Mouse (Mus musculus) kidney, adult 11 months (tissue): Measurements from ENCODE around the gene Rab3il1.

Experiments
- DNase-seq: peaks from one replicate; pipeline ENCODE4 v3.0.0; 2022

Rab3il1 gene

DNA sequence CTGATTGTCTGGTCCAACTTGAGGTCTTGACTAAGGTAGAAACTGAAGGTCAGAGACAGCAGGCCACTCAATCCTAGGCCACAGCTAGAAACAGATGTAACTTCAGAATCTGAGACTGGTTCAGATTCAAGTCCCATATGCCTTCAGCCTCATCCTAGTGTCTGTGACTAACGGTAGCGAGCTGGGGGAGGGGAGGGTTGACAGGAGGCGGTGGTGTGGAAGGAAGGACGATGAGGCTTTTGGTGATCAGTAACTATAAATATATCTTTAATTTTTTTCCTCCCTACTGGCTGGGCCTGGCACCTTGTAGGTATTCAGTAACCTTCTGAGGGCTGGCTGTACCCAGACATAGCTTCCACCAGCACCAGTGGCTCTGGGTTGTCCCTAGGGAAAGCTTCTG is 14.0 kb downstream of the Rab3il1 start:
- no peak for DNase-seq

DNA sequence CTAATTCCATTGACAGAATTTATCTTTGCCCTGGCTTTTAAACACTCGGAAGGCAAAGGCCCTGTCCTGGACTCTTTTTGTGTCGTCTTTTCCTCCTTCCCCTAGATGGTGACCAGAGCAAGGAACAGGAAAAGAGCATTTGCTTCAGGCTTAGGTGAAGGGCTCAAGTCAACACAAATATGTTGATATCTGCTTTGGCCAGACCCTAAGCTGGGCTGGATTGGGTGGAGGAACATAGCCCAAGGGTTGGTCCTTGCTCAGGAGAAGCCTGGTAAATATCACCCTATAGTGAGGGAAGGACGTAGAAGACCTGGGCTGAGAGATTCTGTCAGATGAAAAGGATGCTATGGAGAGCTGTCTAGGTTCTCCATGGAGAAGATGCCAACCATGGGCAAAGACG is 14.7 kb downstream of the Rab3il1 start:
- DNase-seq, result no peak

DNA sequence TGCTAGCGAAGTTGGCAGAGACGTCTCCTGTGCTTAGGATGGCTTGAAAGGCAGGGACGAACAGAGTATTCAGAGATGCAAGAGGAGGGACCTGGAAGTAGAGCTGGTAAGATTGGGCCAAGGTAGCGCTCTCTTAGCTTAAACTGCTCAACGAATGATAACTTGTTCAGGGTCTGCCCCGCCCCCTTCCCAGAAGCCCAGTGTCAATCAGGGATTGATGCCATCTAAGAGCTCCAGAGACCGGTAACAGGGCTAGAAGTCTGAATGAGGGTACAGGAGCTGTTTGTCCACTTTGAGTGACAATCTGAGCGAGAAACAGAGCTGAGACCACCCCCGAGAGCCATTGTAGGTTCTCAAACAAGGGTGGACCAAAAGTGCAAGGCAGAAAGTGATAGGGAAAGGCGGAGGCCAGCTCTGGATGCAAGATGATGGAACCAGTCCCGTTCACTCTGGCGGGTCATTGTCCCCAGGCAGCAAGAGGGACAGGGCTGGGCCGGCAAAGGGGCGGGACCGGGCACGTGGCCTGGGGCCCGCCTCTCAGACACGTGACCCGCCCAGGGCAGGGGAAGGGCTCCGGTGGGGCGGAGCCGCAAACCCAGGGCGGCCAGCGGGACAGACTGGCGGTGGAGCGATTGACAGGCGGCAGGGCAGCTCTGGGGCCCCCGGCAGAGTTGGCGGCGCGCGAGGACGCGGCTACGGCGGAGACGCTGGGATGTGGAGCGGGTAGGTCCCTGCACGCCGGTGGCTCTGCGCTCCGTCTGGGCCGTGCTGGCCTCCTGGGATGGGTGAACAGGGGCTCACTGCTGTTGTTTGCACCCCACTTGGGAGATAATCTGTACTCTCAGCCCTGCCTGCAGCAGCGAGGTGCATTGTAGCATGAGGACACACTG is 16.4 kb downstream of the Rab3il1 start:
- DNase-seq, result peak; percentile 90

DNA sequence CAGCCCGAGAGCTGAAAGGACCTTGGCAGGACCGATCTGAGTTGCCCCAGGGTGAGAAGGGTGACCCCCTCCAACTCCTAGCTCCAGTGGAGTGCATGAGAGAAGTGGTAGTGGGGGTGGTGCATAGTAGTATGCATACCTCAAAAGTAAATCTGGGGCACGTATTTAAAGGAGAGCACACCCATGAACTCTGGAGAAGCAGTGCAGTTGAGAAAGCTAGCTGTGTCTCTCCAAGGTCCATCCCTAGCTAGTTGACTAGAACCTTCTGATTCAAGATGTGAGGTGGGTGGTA is 17.0 kb downstream of the Rab3il1 start:
- no peak for DNase-seq

DNA sequence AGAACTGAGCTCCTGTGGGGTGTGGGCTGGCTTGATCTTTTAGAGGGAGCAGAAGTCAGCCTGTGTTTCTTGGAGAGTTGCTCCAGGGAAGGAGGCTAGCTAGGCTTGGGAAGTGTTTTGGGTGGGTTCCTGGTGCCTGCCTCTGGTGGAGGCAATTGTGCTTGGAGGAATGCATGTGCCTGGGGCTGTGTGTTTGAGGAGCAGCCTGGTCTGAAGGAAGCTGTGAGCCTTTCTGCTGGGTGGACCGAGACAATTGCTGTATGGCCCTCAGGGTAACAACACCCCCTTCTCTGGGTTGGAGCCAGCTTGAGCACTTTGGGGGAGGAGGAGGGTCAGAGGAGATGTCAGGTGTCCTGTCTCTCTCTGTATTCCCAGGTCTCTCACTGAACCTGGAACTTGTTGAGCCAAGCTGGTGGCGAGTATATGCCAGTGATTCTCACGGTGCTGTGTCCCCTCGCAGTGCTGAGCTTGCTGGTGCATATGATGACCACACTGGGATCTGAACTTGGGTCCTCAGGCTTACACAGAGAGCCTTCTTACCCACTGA is 17.8 kb downstream of the Rab3il1 start:
- DNase-seq, result no peak

DNA sequence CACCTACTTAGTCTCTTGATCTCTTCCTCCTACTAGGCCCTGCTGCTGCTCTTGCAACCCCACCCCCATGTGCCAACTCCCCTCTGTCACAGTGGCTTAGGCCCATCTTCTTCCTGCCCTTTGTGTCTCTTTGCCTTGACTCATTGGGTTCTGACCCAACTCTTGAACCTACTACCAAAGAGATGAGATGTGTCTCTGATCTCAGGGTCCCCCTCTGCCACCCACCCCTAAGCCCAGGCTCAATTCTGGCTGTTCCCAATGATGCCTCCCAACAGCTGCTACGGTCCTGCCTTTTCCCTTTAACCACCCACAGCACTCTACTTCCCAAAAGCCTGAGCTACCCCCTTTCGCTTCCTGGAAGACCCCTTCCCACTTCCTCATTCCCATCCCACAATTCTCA is 20.5 kb downstream of the Rab3il1 start:
- DNase-seq, result no peak

DNA sequence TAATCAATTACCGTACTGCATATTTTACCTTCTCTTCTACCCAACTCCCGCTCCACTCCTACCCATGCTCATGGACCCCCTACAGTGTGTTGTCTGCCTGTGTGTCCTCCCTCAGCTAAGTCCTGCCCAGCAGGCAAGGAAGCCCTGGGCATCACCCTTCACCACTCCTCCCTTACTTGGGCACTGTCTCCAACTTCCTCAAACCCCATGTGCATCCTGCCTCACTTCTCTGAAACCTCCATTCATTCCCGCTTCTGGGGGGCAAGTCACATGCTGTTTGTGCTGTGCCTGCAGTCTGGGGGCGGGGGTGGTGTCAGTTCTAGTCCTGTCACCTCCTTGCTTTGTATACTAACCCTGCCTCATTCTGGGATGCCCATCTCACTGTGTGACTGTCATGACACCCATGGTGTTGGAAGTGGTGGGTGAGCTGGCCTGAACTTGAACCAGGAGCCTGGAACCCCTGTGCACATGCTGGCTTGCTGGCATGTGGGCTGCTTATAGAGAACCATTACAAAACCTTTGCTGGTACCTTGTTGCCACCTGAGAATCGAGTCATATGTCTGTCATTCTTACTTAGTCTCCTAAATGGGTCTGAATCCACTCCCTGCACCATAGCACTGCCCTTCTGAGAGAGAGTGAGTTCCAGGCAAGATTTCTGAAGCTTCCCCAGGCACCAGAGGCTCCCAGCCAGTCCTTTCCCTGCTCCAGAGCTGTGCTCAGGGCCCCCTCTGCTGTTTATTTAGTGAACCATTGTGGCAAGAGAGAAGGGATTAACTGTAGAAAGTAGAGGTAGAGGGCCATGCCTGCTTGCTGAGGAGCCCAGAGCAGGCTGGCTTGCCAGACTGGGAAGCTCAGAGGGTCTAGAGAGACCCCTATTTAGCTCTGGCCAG is 21.2 kb downstream of the Rab3il1 start:
- peak; percentile 54 for DNase-seq

DNA sequence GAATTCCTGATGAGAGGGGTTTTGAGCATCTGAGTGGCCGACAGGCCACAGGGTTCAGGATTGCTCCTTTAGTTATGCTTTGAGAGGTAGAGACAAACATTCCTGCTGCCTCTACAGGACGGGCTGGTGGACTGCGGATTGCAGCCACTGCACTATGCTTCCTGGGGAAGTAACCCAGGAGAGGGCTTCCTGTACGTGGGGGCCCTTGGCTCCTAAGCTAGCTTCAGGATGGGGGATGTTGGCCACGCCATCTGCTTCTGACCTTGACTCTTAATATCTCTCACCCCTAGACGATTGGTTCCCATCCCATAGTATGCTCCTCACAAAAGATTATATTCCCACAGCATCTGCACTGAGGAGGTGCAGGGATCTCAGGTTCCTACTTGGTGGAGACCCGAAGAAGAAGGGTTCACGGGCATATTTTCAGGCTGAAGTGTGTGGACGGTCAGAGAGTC is 21.9 kb downstream of the Rab3il1 start:
- no peak for DNase-seq

DNA sequence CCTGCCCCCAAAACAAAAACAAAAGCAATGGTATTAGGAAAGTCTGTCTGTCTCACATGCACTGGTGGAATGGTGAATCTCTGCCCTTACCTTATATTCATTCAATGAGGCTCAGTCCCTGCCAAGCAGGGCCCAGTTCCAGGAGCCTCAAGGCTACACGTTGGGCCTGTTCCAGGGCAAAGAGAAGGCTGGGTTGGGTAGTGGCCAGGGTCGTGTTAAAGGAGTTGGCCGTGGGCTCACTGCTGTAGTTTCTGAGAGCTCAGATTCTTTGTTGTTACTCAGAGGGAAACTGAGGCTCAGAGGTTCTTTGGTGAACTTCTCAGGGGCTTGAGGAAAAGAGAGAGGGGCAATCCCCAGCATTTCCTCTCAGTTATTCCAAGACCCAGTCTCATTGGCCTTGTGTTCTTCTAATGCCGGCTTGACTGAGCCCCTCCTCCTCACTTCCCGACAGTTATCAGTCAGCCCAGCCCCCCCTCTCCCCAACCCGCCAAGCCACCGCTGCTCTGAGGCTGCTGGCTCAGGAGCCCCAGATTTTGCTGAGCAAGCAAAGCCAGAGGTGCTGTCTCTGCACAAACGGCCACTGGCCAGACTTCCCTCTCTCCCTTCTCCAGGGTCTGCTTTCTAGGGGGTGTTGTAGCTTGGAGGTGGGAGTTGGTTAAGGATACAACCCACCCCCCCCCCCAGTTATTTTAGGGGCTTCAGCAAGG is 23.9 kb downstream of the Rab3il1 start:
- peak; percentile 69 for DNase-seq

DNA sequence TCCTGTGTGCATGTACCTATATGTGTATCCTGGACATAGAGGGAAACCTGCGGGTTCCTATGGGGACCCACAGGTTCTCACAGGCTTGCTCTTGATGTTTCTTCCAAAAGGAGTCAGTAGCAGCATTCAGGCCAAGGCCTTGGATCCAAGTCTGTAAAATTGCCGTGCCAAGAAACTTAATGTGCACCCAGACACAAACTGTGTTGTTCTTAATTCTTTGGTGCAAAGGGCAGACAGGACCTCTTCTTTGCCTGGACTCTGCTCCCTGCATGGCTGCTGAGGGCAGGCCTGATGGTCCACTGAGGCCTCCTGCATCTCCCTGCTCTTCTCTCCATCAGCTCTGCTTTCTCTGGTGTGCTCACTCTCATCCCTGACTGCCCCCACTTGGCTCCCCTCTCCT is 28.3 kb downstream of the Rab3il1 start:
- peak; percentile 83 for DNase-seq

DNA sequence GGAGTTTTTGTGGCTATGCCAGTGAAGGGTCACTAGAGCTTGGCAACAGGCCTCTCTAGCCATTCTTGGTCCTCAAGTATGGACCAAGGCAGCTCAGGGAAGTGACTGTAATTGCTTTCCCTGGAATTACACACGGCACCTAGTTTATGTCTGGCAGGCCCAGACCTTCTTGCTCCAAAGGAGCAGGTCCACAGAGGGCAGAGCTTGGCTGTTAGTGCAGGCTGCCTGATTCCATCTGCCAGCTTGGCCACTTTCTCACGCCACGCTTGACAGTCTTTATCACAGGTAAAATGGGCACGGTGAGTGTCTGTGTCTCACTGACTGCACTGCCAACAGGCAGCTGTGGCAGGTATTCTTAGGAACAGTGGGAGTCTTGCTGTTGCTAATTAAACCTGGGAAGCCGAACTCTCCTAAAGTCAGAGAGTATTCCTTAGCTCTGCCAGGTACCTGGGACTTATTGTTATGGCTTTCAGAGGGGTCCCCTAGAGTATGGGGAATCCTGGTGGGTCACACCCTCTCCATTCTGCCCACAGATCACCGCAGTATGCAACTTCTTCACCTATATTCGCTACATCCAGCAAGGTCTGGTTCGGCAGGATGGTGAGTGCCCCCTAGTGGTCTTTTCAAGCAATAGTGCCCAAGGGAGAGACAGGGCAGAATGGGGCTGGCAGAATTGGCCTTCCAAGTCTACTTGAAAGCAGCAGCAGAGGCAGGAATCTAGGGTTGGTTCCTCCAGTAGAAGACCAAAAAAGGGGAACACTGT is 31.9 kb downstream of the Rab3il1 start:
- no peak for DNase-seq

DNA sequence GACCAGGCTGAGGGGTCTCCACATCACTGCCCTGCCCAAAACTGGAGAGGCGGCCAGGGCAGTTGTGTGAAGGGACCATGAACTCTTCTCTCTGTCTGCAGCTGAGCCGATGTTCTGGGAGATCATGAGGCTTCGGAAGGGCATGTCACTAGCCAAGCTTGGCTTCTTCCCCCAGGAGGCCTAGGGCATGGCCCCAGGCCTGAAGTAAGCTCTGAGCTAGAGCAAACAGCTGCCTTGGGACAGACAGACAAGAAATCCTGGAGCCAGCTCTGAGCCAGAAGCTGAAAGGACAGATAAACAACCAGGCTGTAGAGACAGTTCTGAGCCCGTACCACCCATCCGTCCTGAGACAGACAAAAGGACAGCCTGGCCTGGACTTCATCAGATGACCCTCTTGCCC is 32.9 kb downstream of the Rab3il1 start:
- no peak for DNase-seq

DNA sequence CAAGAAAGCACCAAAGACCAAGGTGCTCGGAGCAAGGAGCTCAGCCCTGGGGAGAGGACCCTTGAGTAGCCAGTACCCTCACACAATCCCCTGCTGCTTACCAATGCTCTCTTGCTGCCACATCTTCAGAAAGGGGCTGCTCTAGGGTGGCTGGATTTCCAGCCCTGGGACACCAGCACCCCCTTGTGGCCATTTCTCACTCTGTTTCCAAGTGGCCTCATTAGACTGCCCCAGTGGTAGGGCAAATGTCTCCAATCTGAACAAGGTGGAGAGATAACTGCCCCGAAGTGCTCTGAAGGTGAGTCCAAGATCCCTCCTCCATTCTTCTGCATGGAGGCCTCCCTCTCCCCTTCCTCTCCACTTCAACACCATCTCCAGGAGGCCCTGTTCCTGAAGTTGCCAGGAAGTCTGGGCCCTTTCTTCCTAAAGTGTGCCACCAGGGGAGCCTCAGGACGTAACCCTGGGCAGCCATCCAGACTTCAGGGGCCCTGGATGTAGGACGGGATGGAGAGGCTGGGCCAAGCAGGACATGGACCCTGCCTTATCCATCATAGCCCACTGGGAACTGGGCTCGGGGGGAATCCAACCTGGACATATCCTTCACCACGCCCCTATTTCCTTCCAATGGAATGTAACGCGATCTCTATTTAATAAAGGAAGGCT is 33.4 kb downstream of the Rab3il1 start:
- DNase-seq, result no peak

DNA sequence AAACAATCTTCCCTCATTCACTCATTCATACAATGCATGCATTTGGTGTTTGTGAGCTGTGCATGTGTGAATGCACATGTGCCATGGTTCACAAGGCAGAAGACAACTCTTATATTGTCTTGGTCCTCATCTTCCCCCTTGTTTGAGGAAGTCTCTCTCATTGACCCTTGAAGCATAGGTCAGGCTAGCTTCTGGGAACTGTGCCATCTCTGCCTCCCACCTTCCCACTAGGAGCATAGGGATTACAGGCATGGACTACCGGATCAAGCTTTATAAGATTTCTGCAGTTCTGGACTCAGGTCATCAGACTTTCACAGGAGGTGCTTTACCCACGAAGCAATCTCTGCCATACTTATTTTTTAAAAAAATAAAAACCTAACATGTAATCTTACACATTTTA is 36.1 kb downstream of the Rab3il1 start:
- peak; percentile 71 for DNase-seq

DNA sequence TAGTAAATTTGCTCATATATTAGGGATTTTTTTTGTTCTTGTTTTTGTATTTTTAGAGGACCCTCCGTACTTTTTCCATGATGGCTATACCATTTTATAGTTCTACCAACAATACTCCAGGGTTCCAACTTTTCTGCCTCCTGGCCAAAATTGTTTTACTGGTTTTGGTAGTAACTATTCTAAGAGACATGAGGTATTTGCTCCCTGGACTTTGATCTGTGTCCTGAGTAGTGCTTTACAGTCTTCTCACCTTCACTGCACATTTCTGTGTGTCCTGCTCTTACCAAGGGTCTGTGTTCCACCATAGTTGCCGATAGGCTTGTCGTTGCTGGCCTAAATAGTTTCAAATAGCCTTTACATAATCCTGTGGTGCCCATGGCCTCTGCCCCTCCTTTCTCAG is 36.9 kb downstream of the Rab3il1 start:
- no peak for DNase-seq

DNA sequence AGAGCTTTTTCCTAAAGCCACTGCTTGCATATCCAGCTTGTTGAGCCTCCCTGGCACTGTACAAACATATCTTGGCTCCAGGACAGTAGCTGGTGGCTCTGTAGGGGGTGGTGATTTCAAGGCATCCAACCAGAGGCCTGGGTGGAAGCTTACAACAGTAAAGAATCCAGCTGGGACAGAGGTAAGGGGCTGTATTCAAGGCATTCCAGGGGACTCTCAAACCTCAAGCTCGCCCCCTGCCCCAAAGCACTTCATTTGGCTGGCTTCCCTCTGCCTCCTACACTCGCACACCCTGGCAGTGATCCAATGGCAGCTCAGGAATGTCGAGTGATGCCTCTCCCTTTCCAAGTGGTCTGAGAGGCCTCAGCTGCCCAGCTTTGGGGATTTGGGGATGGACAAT is 37.4 kb downstream of the Rab3il1 start:
- peak; percentile 69 for DNase-seq

DNA sequence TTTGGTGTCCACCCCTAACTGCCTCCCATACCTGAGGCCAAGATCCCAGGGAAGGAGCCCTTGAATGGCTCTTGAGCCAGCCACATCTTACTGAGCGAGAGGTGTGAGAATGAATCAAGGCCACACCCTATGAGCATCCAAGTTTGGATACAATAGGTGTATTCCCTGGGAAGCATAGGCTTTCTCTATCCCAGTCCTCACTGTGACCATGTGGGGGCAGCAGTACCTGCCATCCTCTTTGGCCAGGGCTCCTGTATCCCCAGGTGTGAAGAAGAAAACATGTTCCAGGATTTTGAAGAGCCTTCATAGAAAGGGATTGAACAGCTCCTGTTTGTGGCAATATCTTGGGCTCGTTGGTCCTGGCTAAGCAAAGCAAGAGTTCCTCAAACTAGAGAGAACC is 38.1 kb downstream of the Rab3il1 start:
- no peak for DNase-seq

DNA sequence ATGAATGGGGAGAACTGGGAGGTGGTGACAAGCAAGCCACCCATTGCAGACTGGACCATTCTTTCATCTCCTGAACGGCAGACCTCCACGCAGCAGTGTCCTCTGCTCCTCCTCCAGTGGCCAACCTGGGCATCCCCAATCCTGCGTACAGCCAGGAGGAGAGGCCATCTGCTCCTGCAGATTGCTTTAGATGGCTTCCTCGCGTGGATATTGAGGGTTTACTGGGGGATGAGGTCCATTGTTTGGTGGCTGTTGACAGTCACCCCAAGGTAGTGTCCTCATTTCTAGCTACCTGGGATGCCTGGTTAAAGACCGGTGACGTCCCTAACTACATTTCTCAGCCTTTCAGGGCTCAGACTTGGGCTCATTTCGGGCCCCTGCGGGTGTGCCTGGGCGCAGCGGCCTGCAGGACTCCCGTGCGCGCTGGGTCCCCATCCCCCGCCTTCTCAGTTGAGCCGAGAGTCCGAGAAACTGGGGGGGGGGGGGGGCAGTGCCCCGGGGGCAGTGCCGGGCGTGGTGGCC is 39.5 kb downstream of the Rab3il1 start:
- DNase-seq, result no peak

DNA sequence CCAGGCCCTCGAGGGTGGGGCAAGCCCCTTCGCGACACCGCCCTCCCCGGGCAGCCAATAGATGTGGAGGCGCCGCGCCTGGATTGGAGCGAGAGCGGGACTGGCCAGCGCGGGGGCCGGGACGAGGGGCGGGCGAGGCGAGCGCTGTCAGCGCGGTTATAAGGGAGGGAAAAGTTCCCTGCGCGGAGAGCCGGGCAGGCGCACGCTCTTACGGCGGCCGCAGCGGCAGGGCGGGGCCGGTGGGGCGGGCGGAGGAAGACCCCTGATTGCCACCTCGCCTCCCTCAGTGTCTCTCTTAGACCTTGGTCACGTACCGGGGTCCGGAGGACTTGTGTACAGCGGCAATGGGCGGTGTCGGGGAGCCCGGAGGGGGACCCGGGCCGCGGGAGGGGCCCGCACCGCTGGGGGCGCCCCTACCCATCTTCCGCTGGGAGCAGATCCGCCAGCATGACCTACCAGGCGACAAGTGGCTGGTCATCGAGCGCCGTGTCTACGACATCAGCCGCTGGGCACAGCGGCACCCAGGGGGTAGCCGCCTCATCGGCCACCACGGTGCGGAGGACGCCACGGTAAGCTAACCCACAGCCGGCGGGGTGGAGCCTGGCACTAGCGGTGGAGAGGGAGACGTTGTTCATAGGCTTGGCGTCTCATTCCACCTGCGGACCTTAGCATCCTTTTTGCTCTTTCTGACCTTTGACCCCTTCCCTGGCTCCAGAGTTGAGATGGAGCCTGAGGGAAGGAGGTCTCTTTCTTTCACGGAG is 40.1 kb downstream of the Rab3il1 start, which contains the start of gene Fads3:
Fads3 (plus strand) TSS at position 182 of the 761 bp plus-strand sequence.
- peak; percentile 87 for DNase-seq

DNA sequence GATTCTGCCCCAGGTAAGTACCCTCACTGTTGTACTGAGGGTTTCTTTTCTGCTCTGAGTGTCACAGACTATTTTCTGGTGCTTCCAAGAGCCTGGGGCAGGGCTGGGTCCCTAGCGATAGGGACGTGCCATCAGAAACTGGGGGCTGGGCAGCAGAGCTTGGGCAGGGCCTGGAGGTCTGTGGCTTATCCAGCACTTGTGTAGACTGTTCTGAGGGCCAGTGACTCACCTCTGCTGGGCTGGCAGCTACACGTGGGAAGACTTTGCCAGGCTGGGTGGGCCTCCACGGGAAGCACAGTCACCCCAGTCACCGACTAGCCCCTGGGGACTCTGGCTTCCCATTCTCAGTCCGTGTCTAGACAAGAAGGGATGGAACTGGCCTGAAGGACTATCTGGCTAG is 40.8 kb downstream of the Rab3il1 start:
- no peak for DNase-seq

DNA sequence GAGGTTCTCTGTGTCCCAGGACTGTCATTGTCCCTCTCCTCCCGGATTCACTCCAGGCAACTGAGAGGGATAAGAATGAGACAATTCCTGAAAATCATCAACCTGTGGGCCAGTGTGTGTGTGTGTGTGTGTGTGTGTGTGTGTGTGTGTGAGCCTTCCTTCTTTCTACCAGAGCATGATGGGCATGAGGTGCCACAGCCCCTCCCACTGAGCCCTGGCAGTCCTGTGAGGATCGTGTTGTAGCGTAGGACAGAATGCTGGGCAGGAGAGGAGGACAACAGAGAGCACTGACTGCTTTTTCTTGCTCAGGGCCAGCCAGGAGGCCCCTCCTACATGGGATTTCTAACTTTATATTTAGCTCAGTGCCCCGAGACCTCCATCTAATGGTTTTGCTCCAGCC is 41.3 kb downstream of the Rab3il1 start:
- no peak for DNase-seq
